Mouse (Mus musculus) adrenal gland, adult (tissue): ENCODE data around the gene Spin1.
"Not testable (repeated sequence)": the region's sequence is repeated elsewhere in the genome, so short reads cannot be mapped to it uniquely, and the experiment has no call there.

Experiments used
- DNase-seq, 2 experiments: peaks; one replicate each; pipeline ENCODE4 v3.0.0; 2022 to 2023; ENCODE audit warnings: low spot score in 1 of 2; ENCODE audit not compliant: inconsistent age in 2 of 2

Gene Spin1

DNA sequence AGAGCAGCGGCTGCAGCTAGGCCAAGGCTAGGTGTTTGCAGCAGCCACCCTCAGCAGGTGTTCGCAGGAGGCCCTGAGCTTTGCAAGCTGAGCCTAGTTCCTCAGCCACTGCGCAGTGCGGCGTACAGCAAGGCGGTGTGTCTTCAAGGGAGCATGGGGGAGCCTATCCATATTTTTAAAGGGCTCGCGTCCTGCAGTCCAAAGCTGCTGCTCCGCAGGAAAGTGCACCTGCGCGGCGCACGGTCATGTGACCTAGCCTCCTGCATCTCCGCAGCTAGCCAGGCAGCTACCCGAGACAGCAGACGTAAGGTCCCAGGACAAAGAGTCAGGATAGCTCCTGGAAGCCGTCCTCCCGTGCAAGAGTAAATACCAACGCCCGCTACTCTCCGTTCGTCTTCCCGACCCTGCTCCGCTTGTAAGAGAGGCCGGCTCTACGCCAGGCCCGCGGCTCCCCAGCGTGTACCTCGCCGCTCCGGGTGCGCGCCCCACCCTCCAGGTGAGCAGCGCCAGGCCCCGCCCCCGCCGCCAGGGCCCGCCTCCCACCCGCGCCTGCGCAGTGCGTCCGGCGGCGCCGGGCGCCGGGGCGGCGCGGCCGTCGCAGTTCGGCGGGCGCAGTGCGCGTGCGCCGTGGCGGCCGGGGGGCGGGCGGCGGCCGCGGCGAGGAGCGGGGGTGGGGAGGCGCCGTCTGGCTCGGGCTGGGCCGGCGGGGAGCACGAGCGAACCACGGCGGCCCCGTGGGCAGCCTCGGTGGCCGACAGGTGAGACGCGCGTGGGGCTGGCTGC is at the start of gene Spin1:
Gene Spin1 (plus strand): TSS at position 648 of the 783 bp plus-strand sequence.
- DNase-seq, result peak; percentile 90 to 96

DNA sequence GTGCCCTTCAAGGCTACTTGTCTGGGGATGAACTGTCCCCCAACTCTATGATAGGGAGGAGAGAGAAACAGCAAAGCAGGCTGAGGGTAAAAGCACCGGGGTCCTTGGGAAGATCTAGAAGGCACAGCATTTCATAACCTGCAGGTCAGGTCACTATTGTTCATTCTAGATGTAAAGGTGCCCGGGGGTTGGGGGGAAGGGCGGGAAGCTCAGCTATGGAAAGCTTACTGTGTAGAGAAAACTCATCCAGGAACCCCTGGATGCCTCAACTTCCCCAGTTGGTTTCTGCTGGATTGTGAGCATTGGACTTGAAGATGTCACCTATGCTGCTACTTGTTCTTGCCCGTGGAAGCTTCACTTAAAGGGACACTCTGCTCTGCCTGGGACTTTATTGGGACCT is 49.7 kb upstream of the Spin1 start:
- no peak for DNase-seq

DNA sequence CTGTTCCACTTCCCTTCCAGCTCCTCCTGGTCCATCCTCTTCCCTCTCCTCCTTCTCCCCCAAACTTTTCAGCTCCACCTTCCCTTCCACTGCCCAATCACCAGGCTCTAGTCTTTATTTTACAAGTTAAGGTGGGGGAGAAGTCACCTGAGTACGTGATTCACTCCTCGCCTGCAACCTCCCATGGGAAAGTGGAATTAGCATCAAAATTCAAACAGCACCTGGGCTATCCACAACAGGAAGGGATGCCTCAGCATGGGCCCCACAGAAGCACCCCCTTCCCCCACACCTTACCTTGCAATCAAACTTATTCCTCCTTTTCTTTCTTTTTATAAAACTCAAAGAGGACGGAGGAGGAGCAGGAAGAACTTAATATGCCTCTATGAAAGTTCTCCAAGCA is 48.3 kb upstream of the Spin1 start:
- DNase-seq, result no peak

DNA sequence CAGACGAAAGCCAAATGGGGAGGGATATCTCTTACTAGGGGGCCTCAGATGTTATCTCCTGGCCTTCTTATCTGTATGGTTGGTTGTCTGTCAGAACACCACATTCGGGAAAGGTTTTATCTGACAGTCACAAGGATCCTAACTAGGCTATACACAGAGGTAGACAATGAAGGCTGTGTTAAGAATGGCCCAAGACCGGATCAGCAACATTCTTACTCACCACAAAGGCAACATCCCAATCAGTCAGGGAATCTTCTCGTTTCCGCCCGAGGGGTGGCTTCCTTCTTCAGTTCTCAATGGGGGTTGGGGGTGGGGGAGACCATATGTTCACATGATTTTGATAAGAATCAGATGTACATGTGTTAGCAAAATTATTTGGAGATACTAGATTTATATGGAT is 37.7 kb upstream of the Spin1 start:
- no peak for DNase-seq

DNA sequence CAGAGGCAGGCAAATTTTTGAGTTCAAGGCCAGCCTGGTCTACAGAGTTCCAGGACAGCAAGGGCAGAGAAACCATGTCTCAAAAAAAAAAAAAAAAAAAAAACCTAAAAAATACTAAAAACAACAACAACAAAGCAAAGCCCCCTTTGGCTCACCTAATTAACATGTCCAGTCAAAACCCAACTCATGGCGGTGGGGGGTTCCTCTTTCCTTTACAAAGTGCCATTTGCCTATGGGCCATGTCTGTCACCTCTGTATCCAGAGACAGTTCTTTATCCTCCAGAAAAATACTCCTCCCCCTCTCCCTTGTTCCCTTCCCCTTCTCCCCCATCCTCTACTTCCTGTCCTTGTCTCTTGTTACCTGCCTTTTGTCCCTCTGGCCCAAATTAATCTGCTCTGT is 37.0 kb upstream of the Spin1 start:
- DNase-seq, result no peak

DNA sequence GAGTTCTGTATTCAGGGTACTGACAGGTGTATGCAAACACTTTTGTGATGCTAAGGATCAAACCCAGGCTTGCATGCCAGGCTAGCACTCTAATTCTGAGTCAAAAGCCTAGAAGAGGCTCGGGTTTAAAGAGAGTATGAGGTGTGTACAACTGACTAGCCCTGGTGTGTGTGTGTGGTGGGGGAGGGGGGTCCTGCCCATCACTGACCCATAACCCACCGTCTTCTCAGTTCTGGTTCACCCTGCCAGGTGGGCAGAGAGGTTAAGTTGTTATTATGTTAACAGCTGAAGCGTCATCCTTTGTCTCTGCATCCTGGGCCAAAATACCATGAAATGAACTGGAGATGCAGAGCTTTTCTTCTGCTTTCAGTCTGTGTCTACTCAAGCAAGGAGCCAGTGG is 36.3 kb upstream of the Spin1 start:
- no peak for DNase-seq

DNA sequence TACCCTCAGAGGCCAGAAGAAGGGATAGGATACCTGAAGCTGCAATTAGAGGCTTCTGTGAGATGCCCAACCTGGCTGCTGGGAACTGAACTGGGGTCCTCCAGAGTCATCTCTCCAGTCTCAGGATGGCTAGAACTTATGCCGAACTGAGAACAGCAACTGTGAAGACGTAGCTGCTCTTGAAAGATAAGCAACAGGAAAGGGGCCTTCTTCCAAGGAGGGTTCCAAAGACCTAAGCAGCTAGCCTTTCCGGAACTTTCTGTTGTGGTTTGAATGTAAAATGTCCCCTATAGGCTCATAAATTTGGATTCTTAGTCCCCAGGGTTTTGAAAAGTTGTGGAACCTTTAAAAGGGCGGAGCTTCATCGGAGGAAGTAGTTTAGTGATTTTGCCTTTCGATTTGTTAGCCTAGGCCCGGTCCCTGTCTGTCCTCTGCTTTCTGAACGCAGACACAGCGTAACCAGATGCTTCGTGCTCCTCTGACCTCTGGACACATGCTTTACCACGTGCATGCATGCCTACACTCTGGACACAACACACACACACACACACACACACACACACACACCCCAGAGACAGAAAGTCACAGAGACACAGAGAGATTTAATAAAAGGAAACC is 29.5 kb upstream of the Spin1 start:
- DNase-seq, result no peak

DNA sequence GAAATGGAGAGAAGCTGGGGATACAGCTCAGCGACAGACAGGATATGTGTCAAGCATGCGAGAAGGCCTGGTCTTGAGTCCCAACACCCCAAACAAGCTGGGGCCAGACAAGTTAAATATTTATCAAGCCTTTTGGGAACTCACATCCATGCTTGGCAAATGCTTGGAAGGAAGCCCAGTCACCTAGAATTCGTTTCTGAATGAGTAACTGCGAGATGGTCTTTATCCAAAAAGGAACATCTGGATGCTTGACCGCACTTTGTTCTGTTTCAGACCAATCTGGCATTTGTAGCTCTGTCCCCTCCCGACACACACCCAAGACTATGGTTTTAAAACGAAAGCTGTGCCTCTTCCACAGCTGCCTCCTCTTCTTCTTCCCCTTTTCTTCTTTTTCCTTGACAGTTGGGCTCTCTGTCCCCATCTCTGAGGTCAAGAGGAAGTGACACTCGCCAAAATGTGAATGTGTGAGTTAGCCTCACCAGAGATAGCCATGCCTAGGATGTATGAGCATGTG is 28.9 kb upstream of the Spin1 start:
- DNase-seq, result no peak

DNA sequence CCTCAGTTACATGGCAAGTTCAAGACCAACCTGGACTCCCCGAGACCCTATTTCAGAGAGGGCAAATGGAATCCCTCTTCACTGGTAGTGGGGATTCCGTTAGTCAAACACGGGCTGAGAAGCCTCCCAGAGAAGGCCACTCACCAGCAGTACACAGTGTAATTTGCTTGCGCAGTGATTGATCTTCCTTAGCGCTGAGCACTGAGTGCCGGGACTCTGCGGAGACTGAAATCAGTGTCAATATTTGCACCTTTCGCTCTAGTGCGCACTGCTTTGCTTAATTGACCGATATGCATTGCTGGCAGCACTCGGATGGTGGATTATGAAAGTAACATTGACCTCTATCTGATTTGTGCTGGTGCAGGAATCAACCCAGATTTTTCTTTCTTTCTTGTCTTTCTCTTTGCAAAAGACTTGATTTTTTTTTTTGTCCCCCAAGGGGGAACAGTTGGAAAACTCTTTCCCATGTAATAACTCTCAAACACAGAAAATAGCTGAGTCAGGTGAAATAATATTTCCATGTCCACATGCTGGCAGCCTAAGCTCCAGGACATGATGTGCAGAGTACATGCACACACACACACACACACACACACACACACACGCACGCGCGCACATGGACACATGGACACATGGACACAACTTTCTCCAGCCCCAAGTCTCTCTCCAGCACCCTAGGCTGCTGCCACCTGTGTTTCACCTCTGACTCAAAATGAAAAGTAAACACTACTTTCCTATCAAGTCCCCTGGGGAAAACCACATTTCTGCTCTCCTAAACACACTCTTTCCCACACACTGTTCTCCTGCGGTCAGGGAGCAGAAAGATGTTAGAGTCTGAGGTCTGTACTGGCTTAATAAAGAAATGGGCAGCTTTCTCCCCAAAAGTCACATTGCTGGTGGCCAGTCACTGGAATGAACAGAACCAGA is 27.5 kb upstream of the Spin1 start:
- no peak for DNase-seq

DNA sequence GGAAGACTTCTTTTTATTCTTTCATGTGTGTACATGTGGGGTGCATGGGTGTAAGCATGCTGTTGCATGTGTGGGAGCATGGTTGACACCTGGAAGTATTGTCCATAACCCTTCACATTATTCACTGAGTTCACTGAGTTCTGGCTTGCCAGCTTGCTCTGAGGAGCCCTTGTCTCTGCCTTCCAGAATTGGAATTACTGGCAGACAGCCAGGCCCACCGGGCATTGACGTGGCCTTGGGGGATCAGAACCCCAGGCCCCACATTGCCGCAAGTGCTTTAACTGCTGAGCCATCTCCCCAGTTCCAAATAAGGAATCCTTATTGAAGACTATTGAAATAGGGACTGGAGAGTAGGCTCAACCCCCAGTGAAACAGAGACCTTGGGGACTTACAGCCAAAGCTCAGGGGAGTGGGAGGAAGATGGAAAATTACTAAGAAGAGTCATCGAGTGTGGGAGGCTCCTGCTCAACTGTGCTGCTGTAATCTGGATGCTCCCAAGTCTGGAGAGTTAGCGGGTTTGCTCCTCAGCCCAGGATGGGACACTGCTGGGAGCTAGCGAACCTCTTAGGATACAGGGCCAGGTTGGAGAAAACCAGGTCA is 26.5 kb upstream of the Spin1 start:
- peak; percentile 52 to 76 for DNase-seq

DNA sequence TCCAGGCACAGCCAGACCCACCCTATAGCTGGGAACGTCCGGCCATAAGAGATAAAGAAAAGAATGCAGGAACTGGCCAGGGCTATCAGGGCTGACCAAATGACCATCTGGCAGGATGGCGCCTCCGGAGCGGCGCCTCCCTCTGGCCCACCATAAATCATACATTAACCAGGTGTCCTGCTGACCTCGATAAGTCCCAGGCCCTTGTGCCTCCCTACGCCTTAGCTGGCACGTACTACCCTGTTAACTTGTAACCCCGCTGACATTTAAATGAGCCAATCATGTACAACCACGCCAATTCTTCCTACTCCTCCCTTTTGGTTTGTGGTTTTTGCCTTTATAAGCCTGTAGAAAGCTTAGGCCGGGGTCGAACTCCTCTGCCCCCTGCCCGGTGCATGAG is 24.5 kb upstream of the Spin1 start:
- DNase-seq, result not testable (repeated sequence)

DNA sequence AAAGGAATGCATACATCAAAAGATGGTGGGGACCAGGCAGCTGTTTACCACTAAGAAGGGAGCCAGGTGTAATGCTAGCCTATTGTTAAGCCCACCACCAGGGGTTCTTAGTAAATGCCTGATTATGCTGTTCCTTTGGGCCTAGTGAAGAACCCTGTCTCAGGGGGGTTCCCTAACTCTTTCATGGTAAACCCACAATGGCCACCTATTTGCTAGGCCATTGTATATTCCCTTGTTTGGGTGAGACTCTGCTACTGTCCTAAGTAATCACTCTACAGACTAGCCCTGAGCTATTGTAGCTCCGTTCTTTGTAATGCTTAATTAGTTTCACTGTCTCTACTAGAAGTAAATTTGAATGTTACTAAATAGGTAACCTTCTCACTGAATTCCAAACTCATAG is 22.1 kb upstream of the Spin1 start:
- DNase-seq, result not testable (repeated sequence)

DNA sequence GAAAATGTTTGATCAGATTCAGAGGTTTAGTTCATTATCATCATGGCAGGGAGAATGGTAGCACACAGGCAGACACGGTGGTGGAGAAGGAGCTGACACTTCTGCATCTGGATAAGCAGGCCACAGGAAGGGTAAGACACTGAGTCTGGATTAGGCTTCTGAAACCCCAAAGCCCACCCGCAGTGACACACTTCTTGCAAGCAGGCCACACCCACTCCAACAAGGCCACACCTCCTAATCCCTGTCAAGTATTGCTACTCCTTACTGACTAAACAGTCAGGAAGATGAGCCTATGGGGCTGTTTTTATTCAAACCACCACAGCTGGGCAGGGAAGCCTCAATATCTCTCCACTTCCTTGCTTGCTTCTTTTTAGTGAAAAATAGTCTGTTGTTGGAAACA is 19.9 kb upstream of the Spin1 start:
- no peak for DNase-seq

DNA sequence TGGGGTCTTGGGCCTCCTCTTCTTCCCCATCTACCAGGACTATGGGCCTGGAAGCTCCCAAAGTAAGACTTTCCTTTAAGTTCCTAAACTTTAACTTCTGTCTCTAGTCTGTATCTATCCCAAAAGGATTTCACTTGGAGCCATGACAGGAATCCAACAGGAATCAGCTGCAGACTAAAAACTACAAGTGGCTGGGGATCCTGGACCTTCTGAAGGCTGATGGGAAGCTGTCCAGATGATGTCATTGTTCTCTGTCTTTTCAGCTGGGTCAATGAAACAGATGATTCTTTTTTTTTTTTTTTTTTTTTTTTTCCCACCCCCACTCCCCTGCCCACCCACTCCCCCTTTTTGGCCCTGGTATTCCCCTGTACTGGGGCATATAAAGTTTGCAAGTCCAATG is 16.4 kb upstream of the Spin1 start:
- no peak for DNase-seq

DNA sequence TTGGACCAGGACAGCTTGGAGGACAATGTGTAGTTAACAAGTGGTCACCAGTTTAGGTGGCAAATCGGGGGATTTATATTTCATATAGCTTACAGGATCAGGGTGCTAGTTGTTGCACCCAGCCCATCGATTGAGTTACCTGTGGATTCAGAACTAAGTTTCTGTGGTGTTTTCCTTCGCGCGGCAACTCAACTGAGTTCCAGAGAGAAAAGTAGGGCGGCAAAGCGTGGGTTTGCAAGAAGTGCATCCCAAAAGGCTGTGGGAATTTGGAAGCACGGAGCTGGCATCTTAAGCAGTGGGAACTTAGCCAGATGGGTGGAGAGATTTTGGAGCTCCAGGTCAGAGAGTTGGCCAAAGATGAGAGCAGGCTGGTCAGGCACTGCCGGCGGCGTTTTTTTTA is 14.7 kb upstream of the Spin1 start:
- DNase-seq, result no peak

DNA sequence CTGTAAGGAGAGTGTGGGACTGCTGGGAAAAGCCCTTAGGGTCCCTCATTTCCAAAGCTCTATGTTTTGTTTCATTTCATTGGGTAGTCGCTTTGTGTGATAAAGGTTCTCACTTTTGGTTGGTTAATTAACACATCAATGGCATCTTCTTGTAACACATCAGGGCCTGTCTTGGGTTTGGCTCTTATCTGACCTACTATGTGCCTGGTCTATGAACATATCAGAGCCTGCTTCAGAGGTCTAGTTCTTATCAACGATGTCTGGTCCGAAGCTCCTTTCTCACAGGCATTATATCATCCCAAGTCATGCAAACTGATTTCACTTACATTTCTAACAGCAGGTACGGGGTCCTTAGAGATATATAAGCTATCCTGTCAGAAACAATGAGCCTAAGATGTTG is 13.4 kb upstream of the Spin1 start:
- DNase-seq, result no peak

DNA sequence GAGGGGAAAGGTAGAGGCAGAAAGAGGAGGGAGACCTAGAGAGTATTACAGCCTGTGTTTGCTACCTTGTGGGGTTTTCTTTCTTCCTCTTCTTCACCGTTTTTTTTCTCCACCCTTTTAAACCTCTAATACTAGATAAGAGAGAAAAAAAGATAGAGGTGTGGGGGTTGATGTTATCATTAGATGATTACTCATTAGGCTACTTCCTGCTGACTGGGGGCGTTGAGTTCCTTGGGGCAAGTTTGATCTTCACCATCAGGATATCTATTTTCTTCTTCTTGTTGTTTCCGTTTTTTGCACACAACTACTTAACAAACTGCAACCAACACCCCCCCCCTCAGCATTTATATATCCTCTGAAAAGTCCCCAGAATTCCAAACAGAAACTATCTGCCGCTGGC is 12.5 kb upstream of the Spin1 start:
- no peak for DNase-seq

DNA sequence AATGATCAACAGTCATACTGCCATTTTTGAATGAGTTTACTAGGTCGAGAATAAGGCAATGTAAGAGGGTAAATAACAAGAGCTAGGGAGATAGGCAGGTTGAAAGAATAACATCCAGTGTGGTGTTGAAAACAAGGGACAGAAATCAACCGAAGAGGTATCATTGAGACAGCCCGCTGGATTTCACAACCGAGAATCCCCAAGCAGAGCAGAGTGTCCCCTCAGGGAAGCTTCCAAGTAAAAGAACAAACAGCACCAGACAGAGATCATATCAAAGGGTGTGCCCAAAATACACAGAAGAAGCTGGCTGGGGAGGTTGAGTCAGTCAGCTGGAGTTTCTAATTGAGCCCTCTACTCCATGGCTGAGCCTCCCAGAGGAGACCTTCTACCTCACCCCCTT is 11.6 kb upstream of the Spin1 start:
- peak in 1 of 2 experiments; percentile 29 for DNase-seq

DNA sequence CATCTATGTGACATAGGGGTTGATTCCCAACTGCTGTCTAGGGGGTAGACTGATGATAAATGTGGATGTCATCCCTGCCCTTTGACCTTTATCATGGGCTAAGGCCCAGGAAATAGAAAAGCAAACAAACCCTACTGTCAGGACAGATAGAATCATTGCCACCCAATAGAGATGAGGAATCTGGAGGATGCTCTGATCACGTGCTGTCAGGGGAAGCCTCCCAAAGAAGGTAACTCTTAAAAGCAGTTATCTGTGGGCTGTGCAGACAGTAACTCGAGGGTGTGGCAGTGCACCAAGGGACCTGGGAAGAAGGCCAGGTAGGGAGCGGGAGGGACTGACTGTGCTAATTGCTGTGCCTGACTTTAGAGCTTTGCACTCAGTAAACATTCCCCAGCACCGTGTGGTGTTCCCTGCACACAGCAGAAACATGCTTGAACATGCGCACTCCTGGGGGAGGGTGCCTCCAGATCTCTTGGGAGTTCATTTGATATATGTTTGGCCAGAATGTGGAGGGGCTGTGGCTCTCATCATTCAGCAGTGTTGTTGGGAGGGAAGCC is 10.5 kb upstream of the Spin1 start:
- no peak for DNase-seq

DNA sequence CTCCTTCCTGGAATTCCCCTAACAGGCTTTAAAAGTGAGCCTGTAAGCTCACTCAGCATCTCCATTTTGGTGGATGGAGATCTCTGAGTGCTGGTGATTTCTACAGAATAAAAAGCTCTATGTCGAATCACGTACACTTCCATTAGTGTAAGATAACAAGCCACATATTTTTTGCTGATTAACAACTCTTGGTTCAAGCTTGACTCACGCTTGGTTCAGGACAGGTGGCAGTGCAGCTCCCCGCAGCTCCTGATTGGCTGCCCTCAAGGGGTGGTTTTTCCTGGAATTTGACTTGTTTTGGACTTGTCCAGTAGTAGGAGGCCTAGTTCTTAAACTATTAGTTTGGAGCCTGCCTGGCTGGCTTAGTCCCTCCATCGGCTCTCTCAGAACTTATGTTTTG is 7.2 kb upstream of the Spin1 start:
- DNase-seq, result no peak
